Mouse (Mus musculus) hematopoietic multipotent progenitor cell, adult 10-12 weeks (in vitro differentiated cells): ENCODE measurements around the gene Gm45623. TPM values are rescaled to one million over a fixed set of nuclear protein-coding genes. Genes with fewer than 3 reads are reported as not detected.

Experiments
- polyA plus RNA-seq: library from polyadenylated mRNA; stranded (reverse); fragments of >175 nt; gene quantifications from 2 replicates; pipeline ENCODE4 v1.2.3, GENCODE M21; 2012; ENCODE audit warnings: low replicate concordance

Gene Gm45623
- not detected in 2 replicates for polyA plus RNA-seq

DNA sequence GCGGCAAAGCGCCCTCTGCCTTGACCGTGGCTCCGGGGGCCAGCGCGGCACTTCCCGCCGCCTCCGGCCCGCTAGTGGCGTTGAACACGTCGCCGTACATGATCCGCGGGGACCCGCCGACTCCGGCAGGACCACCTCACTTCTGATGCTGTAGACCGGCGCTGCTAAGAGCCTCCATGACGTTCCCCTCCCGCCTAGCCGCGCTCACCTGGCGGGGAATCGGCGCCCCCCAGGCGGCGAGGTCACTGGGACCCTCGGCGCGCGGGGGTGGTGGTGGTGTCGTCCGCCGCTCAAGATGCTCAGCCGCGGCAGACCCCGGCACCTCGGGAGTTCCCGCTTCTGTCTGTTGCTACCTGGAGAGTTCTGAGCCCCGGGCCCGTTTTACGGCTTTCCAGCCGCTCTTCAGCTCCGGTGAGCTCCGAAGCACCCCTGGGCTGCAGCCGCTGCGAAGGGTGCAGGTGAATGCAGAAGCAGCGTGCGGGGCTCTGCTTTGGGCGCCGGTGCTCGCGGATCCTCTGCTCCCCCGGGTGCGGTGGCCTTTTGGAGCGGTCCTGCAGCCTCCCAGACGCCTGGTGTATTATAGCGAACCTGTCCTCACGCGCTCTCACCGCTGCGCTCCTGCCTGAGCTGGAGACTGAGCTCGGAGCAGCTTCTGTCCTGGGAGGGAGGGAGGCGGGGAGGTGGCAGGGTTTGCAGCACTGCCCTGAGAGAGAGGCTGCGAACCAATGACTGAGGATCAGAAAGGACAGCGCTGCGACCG is at the start of gene Gm45623:
Gene Gm45623 (minus strand): TSS at position 636 of the 760 bp plus-strand sequence.

DNA sequence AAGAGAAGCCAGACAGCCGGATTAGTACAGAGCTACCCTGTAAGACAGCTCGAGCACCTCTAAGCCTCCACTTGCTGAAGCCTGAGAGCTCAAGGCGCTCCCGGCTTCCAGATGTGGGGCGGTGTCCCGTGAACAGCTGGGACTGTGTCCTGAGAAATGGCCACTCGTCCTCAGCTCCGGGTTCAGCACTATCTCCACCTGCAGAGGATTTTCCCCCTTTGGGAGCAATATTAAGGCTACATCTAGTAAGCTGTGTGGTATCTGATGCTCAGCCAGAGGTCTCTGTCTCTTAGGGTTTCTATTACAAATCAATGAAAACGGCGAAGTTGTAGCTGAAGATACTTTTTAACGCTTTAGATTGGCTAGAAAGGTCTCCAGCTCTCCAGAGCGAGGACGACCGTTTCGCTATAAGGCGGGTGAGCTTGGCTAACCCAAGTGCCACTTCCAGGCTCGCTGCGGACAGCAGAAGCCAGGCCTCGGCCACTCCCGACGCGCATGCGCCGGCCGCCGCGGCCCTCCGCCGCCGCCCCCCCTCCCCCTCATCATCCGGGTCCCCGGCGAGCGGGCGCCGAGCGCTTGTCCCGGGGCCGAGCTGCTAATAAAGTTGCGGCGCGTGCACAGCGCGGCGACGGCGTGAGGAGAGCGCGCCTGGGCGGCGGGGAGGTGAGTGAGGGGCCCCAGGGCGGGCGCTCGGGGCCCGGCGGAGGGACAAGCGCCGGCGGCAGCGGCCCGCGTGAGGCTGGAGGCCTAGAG is 51.0 kb downstream of the Gm45623 start, which contains the start of gene Smad5:
Gene Smad5 (plus strand): TSS at position 542 of the 753 bp plus-strand sequence.

Other genes starting within 250 kb of the Gm45623 start
- gene Fbxl21, start 231.4 kb downstream of the Gm45623 start, polyA plus RNA-seq, result 0.30 and 0.59 TPM in 2 replicates
- gene Lect2, start 205.3 kb downstream of the Gm45623 start, polyA plus RNA-seq, result not detected in 2 replicates
- gene Tgfbi, start 144.3 kb downstream of the Gm45623 start, polyA plus RNA-seq, result 90.3 and 207 TPM in 2 replicates
- gene Smad5, start 50.8 kb downstream of the Gm45623 start, polyA plus RNA-seq, result 6.6 and 7.3 TPM in 2 replicates
- gene Trpc7, start 142.2 kb upstream of the Gm45623 start, polyA plus RNA-seq, result not detected in 2 replicates